ENCODE assay signal across 21 mouse cellular contexts in the genomic region with DNA sequence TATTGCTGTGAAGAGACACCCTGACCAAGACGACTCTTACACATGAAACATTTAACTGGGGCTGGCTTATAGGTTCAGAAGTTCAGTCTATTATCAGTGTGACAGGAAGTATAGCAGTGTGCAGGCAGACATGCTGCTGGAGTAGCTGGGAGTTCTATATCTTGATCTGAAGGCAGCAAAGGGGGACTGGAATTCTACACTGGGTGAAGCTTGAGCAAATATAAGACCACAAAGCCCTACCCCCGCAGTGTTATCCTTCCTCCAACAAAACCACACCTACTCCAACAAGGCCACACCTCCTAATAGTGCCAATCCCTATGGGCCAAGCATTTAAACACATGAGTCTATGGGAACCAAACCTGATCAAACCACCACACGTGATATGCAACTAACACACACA.
"Had no signal": no experiment of that assay in that cellular context is flagged by ENCODE, and none has a peak within 500 bp of the region (broad histone marks: within the 10 kb centered on the region; RNA-seq: fewer than 3 reads in every experiment).

No protein-coding gene starts in this region.

- ATAC-seq: lung, postnatal 0 days; midbrain, embryonic 13.5 days; midbrain, embryonic 15.5 days had no signal

- DNase-seq: liver, embryonic 13.5 days; lung, adult 2 months; lung, postnatal 14 days; lung, postnatal 36 days; retina, postnatal 1 day; right cerebral cortex, adult 18-20 months; right cerebral cortex, postnatal 25 days; right cerebral cortex, postnatal 4 days; spleen, adult 18-20 months; thymus, adult 18-20 months; thymus, postnatal 14 days; thymus, postnatal 36 days had no signal

- H3K9ac ChIP-seq: liver, embryonic 13.5 days; liver, embryonic 15.5 days; lung, embryonic 15.5 days; midbrain, embryonic 13.5 days; midbrain, embryonic 15.5 days; neural tube, embryonic 12.5 days had no signal

- H3K27me3 ChIP-seq: liver, embryonic 13.5 days; liver, embryonic 15.5 days; lung, embryonic 15.5 days; megakaryocyte, embryonic 14.5 days; midbrain, embryonic 13.5 days; midbrain, embryonic 15.5 days; neural tube, embryonic 12.5 days had no signal

- H3K4me1 ChIP-seq: liver, embryonic 15.5 days; midbrain, embryonic 13.5 days; midbrain, embryonic 15.5 days; neural tube, embryonic 12.5 days had no signal

- H3K4me2 ChIP-seq: liver, embryonic 13.5 days; liver, embryonic 15.5 days; lung, embryonic 15.5 days; midbrain, embryonic 11.5 days; midbrain, embryonic 13.5 days; midbrain, embryonic 15.5 days; neural tube, embryonic 12.5 days had no signal

- H3K4me3 ChIP-seq: liver, embryonic 13.5 days; liver, embryonic 15.5 days; lung, embryonic 15.5 days; megakaryocyte, embryonic 14.5 days; midbrain, embryonic 13.5 days; midbrain, embryonic 15.5 days; neural tube, embryonic 12.5 days had no signal

- H3K9me3 ChIP-seq: liver, embryonic 13.5 days; liver, embryonic 15.5 days; lung, embryonic 15.5 days; megakaryocyte, embryonic 14.5 days; midbrain, embryonic 13.5 days; midbrain, embryonic 15.5 days; neural tube, embryonic 12.5 days had no signal

- H3K27ac ChIP-seq: liver, embryonic 13.5 days; liver, embryonic 15.5 days; lung, embryonic 15.5 days; macrophage; midbrain, embryonic 13.5 days; midbrain, embryonic 15.5 days; neural tube, embryonic 12.5 days had no signal

- H3K36me3 ChIP-seq: midbrain, embryonic 15.5 days had no signal
